Mouse (Mus musculus): ENCODE measurements around the gene Slc16a4.

GRCm38 (mm10) chr3:107334202-107334934 lies 43.3 kb downstream of the Slc16a4 start:
- no peak for TF ChIP-seq CTCF (IDR thresholded peaks at IDR 0.05; ENCODE audit: control insufficient read depth, insufficient read depth, insufficient read length)
- no peak for TF ChIP-seq USF1 (IDR thresholded peaks at IDR 0.05; ENCODE audit: low read depth)
- no peak for TF ChIP-seq MYOG (IDR thresholded peaks at IDR 0.05; ENCODE audit: control insufficient read depth, extremely low read depth, insufficient read length)
- TF ChIP-seq MAX (IDR thresholded peaks at IDR 0.05): no peak
